Mouse (Mus musculus) embryonic facial prominence, embryonic 10.5 days (tissue): ENCODE results near the gene Pqlc3. TPM values are rescaled to one million over a fixed set of nuclear protein-coding genes. Genes with fewer than 3 reads are reported as not detected.

ENCODE experiments used
- polyA plus RNA-seq: library from polyadenylated mRNA; unstranded; fragments of >200 nt; fragmentation: Nextera tagmentation; extraction: Ambion mirVana; gene quantifications from 2 replicates; pipeline ENCODE4 v1.2.1, GENCODE M21; 2016

Gene Pqlc3
- polyA plus RNA-seq, 1 experiment from 2014 or later: 5.5 TPM

Other genes starting within 250 kb of the Pqlc3 start
- 17.2 and 23.6 TPM in 2 replicates for gene Greb1, start 199.5 kb downstream of the Pqlc3 start, polyA plus RNA-seq
- 64.2 and 67.5 TPM in 2 replicates for gene E2f6, start 189.4 kb downstream of the Pqlc3 start, polyA plus RNA-seq
- gene Rock2, start 105.5 kb downstream of the Pqlc3 start, polyA plus RNA-seq: 12.7 and 13.1 TPM in 2 replicates
- 1.4 and 1.5 TPM in 2 replicates for gene 2410004P03Rik, start 11.3 kb upstream of the Pqlc3 start, polyA plus RNA-seq
- gene Kcnf1, start 176.5 kb upstream of the Pqlc3 start, polyA plus RNA-seq: 0.53 and 0.55 TPM in 2 replicates